Mouse (Mus musculus) C2C12 (cell line): ENCODE measurements around the gene Ptpn21. TPM values are rescaled to one million over a fixed set of nuclear protein-coding genes. Genes with fewer than 3 reads are reported as not detected.

Experiments used
- H3K27me3 ChIP-seq: one replicate; pipeline ENCODE4 v1.6.1; 2011; ENCODE audit not compliant: control insufficient read depth, insufficient read depth, insufficient read length
- H3K36me3 ChIP-seq: one replicate; pipeline ENCODE4 v1.6.1; 2011; ENCODE audit not compliant: control insufficient read depth, insufficient read depth
- H3K4me3 ChIP-seq: one replicate; pipeline ENCODE4 v1.5.1; 2011; ENCODE audit warnings: mild to moderate bottlenecking, control low read depth; ENCODE audit not compliant: poor library complexity, insufficient read depth, severe bottlenecking
- H3K79me2 ChIP-seq: one replicate; pipeline ENCODE4 v1.6.1; 2011; ENCODE audit not compliant: control insufficient read depth, insufficient read depth
- H3K79me3 ChIP-seq: one replicate; pipeline ENCODE4 v1.6.1; 2011; ENCODE audit warnings: low read depth, control low read depth
- H3ac ChIP-seq: one replicate; pipeline ENCODE3; 2011; ENCODE audit warnings: low read depth; ENCODE audit not compliant: control insufficient read depth, insufficient read length
- CEBPB ChIP-seq: IDR thresholded peaks from one replicate; pipeline ENCODE4 v1.6.1; 2011; ENCODE audit warnings: low read depth, mild to moderate bottlenecking, control low read depth, moderate library complexity
- CTCF ChIP-seq: IDR thresholded peaks from one replicate; pipeline ENCODE4 v1.5.1; 2011; ENCODE audit not compliant: control insufficient read depth, insufficient read depth, insufficient read length
- FOSL1 ChIP-seq: IDR thresholded peaks from one replicate; pipeline ENCODE4 v1.8.0; 2011; ENCODE audit warnings: mild to moderate bottlenecking, low read length; ENCODE audit not compliant: poor library complexity, insufficient read depth, severe bottlenecking
- MAX ChIP-seq: IDR thresholded peaks from one replicate; pipeline ENCODE4 v1.6.1; 2011; ENCODE audit warnings: mild to moderate bottlenecking, control low read depth
- MYOD1 ChIP-seq: IDR thresholded peaks from one replicate; pipeline ENCODE4 v1.6.1; 2011; ENCODE audit warnings: low read depth; ENCODE audit not compliant: control insufficient read depth, insufficient read length
- MYOG ChIP-seq: IDR thresholded peaks from one replicate; pipeline ENCODE4 v1.6.1; 2011; ENCODE audit not compliant: control insufficient read depth, insufficient read length; ENCODE audit errors: extremely low read depth
- USF1 ChIP-seq: IDR thresholded peaks from one replicate; pipeline ENCODE4 v1.6.1; 2011; ENCODE audit warnings: low read depth, mild to moderate bottlenecking, control low read depth, moderate library complexity
- polyA plus RNA-seq: library from polyadenylated mRNA; unstranded; fragments of >200 nt; fragmentation: generic; extraction: Trizol; gene quantifications from one replicate; pipeline ENCODE4 v1.2.1, GENCODE M21; 2012; ENCODE audit warnings: missing spikeins

The Ptpn21 gene
- polyA plus RNA-seq, 1 experiment, result 19.9 TPM

DNA sequence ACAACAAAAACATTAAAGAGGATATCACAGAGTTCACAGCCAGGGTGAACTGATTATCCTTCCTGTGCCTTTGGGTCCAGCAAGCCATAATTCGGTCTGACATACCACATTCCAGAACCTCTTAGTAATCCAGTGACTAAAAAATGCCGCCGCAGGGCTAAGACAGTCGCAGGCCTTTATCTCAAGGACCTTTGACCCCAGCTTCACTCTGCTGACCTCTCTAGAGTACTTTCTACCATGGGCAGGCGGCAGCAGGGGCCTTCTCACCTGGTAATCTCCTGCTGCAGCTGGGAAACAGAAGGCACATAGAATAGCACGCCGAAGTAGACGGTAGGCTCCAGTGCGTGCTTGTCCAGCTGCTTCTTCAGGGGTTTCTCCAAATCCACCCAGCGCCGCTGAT, 22.4 kb downstream of the Ptpn21 start:
- Histone ChIP-seq H3K4me3 (no peak overlapping the region), H3ac (peak overlapping the region; percentile 16), H3K36me3 (peaks cover 16% of the 10 kb centered on the region), H3K27me3 (no peaks in the 10 kb centered on the region), H3K79me3 (peaks cover 36% of the 10 kb centered on the region), H3K79me2 (peaks cover 76% of the 10 kb centered on the region)
- peak; percentile 58 for TF ChIP-seq FOSL1
- no peak for TF ChIP-seq CEBPB

DNA sequence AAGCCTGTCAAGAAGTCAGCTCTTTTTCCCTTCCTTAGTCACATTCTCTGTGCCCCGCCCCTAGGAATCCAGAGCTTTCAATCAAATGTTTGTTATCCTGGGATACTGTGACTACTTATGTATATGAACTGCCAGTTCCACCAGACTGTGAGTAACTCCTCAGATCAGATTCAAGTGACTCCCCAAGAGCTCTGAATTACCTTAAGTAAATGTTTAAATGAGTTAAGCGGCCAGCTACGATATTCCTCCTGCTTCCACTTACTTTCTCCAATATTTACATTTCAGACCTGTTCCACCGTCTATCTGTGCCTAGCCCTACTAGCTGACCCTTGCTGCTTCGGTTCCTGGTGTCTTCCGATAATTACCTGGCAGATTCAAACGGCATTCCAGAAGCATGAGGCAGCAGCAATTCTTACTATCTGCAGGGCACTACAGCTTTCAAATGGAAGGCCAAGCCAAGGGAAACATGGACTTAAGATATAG, 23.5 kb downstream of the Ptpn21 start:
- Histone ChIP-seq H3K27me3 (no peaks in the 10 kb centered on the region), H3K79me3 (peaks cover 26% of the 10 kb centered on the region), H3K4me3 (no peak overlapping the region), H3K79me2 (peaks cover 65% of the 10 kb centered on the region), H3ac (no peak overlapping the region), H3K36me3 (peaks cover 27% of the 10 kb centered on the region)
- no peak for TF ChIP-seq MYOD1
- no peak for TF ChIP-seq MAX
- TF ChIP-seq FOSL1, result no peak
- no peak for TF ChIP-seq CTCF
- no peak for TF ChIP-seq MYOG
- no peak for TF ChIP-seq CEBPB
- no peak for TF ChIP-seq USF1

DNA sequence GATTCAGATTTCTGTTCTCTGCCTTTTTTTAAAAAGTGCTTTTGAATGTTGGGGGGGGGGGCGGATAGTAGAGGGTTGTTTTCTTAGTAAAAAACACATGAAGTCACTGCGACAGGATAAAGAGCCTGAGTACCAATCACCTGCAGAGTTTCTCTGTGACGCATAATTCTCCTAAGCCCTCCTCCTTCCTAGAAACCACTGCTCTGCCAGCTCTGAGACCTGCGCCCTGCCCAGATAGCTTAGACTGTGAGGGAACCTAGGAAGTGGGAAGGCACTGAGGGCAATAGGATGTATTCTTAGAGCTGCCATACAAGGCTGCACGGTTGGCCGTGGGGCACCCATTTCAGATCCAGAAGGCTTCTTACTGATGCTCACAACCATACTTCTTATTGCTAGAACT, 24.4 kb downstream of the Ptpn21 start:
- H3K36me3 ChIP-seq, result peaks cover 32% of the 10 kb centered on the region
- H3K79me2 ChIP-seq, result peaks cover 56% of the 10 kb centered on the region
- peaks cover 23% of the 10 kb centered on the region for H3K79me3 ChIP-seq
- no peaks in the 10 kb centered on the region for H3K27me3 ChIP-seq
- TF ChIP-seq CEBPB (no peak), MYOD1 (no peak), FOSL1 (no peak), MYOG (no peak), MAX (no peak), USF1 (no peak), CTCF (no peak)
- no peak overlapping the region for H3ac ChIP-seq
- no peak overlapping the region for H3K4me3 ChIP-seq

DNA sequence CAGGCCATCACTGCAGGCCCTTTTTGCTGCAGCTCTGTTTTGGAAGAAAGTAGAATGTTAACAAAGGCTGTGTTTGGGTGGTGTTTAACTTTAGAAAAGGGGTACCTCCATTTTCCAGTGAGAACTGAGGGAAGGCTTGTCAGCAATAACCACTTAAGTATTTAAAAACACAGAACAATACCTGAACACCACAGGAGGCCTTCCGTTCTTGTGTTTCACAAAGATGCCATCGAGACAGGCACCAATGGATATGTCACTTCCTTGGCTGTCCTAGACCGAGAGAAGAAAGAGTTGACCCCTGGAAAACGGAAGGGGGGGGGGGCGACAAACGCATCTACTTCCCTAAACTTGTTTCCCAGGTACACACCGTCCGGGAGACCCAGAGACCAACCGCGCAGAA, 33.2 kb downstream of the Ptpn21 start:
- Histone ChIP-seq H3K36me3 (peaks cover 80% of the 10 kb centered on the region), H3K79me2 (no peaks in the 10 kb centered on the region), H3K27me3 (no peaks in the 10 kb centered on the region), H3K79me3 (no peaks in the 10 kb centered on the region), H3ac (no peak overlapping the region), H3K4me3 (no peak overlapping the region)
- no peak for TF ChIP-seq CEBPB
- no peak for TF ChIP-seq FOSL1
- no peak for TF ChIP-seq MYOD1
- no peak for TF ChIP-seq USF1
- TF ChIP-seq MYOG, result no peak
- no peak for TF ChIP-seq CTCF
- no peak for TF ChIP-seq MAX

DNA sequence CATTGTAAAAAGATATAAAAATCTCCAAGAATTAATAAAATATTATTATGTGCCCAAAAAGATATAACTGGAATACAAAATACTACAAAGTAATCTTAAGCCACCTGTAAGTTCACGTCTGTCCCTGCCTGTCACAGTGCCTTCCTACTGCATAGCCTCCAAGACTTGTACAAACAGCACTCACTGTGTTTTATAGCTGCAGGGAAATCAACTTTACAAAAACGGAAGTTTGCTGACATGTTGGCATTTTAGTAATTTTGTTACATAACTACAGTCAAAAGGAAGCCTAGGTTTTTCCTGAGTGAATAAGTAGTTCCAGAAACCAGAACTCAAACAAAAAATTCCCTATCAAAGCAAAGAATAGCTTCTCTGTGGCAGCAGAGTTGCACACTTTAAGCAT, 33.7 kb downstream of the Ptpn21 start:
- Histone ChIP-seq H3K27me3 (no peaks in the 10 kb centered on the region), H3K79me3 (no peaks in the 10 kb centered on the region), H3K4me3 (no peak overlapping the region), H3K36me3 (peaks cover 78% of the 10 kb centered on the region), H3K79me2 (no peaks in the 10 kb centered on the region), H3ac (no peak overlapping the region)
- TF ChIP-seq FOSL1 (no peak), CEBPB (no peak), USF1 (no peak), MYOD1 (no peak), MYOG (no peak), CTCF (no peak), MAX (no peak)

DNA sequence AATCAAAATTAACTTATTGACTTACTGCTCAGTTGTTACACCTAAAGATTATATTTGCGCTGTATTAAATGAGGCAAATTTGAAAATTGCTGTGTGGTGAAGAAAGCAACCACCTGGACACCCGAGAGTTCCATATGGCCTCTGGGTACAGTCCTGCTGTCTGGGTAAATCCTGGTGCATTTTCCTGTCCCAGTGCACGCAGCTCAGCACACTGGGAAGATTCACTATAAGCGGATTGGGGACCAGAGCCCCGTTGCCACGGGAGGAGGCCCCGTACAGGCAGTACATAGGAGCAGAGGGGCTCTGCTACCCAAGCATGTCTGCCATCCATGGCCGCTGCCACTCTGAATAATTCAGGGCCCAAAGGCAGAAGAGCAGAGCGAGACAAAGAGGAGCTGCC, 35.6 kb downstream of the Ptpn21 start:
- Histone ChIP-seq H3K27me3 (no peaks in the 10 kb centered on the region), H3K79me2 (no peaks in the 10 kb centered on the region), H3ac (no peak overlapping the region), H3K36me3 (peaks cover 79% of the 10 kb centered on the region), H3K79me3 (no peaks in the 10 kb centered on the region), H3K4me3 (no peak overlapping the region)
- TF ChIP-seq MYOD1 (no peak), CEBPB (no peak), FOSL1 (no peak), MYOG (no peak), CTCF (no peak), MAX (no peak), USF1 (no peak)
